Mouse (Mus musculus) ZHBTc4 (cell line): ENCODE measurements around the gene Wfikkn1.
"Not testable (repeated sequence)": the region's sequence is repeated elsewhere in the genome, so short reads cannot be mapped to it uniquely, and the experiment has no call there.

ENCODE experiments used
- DNase-seq: peaks from one replicate; pipeline ENCODE4 v3.0.0-alpha.2; 2011; ENCODE audit warnings: low read depth, low spot score

Wfikkn1 gene

DNA sequence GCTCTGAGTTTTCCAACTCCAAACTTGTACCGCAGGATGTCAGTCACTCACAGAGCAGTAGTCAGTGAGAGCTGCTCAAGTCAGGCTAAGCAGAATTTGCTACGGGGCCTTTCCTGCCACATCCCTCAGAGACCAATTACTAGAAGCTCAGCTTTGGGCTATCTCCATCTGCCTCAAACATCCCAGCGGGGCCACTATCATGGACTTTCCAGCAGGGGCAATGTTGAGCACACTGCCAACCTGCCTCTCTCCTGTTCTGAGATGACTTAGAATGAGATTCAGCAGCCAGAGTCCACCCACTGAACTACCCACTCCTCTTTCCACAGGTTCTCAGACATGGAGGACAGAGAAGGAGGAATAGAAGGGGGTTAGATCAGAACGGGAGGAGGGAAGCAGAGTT is 5.0 kb upstream of the Wfikkn1 start:
- peak; percentile 79 for DNase-seq

DNA sequence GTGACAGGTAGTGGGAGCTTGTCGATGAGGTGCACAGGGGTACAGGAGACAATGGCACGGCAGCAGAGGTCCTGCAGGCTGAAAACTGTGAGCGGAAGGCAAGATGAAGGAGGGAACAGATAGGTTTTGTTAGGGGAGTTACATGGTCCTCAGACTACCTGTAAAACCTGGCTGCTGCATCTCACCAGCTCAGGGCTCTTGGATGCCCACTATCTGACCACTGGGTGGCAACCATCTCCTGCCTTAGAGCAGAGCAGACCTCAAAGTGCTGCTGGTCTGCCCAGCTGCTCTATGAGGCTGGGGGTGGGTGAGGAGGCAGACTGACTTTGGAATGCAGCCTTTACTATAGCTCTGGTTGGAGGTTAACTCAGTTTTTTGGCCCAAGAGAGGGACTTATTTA is 3.2 kb upstream of the Wfikkn1 start:
- no peak for DNase-seq

DNA sequence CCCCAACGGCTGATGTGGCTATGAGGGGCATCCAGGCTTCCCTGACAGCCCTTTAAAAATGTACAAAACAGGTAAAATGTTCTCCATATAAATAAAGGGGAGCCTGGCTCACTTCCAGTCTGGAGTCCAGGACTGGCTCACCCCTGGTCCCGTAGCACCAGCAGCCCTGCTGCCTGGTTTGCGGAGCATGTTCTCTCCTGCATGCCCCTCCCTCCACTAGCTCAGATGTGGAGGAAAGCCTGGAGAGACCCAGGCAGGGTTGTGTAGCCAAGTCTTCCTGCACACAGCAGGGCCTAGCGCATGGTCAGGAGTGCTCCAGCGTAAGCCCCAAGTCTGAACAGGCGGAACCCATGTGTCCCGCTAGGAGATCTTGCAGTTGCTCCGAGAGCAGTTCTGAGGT is 2.6 kb upstream of the Wfikkn1 start:
- no peak for DNase-seq

DNA sequence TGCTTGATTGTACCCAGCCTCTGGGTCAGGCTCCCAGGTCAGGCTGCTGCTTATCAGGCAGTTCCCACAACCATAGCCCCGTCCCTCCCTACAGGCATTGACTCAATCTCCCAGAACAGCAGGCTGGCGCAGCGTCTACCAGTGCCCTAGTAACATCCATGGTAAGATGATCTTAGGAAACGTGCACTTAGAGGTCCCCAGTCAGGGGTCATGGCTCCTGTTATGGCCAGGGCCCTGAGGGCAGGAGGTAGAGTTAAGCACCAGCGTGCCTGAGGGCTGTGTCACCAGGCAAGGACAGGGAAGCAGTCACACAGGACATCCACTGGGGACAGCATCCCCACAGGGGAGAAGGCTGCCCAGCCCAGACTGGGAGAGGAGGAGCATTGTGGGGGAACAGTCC is 1.6 kb upstream of the Wfikkn1 start:
- DNase-seq = no peak

DNA sequence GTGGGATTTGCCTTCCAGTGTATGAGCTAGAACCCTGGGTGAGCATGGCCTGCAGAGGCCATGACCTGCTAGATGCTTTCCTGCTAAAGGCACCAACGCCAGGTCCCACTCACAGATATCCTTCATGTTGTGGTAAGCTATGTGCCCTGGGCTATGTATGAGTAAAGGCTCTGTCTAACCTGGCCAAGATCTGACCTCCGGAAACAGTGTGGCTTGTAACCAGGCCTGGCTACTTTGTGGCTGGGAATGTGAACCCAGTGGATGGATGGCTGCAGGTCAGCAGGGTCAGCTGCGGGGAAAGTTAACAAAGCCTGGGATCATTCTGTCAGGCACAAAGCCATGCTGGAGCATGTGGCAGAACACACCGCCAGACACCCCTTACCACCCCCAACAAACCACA is 1.0 kb upstream of the Wfikkn1 start:
- DNase-seq = no peak

DNA sequence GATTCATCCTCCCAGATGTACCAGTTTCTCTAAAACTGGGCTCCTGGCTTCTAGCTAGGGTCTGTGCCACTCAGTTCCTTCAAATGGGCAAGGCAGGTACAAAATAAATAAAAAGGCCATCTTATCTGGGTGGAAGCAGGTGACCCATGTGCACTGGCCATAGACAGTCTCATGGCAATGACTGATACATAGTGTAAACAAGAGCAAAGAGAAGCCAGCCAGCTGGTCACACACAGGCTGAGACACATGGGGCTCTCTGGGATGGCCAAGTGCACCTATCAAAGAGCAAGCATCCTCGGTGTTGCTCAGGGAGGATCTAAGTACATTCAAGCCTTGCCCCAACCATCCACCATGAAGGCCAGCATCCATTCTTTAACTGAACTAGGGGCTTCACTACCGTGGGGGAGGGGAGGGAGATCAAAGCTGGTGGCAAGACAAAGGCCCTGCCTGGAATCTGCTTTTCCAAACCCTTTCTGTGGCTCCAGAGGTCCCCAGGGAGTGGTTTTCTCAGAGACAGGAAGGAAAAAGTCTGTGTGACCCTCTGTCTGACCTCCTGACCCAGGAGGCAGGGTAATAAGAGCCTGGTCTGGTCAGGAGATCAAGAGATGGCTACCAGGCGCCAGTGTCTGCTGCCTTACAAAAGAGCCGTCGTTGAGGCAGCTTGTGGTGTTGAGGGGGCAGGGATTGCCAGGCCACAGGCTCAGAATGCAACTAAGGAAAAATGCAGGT is 419 bp upstream of the Wfikkn1 start:
- DNase-seq = peak; percentile 89

DNA sequence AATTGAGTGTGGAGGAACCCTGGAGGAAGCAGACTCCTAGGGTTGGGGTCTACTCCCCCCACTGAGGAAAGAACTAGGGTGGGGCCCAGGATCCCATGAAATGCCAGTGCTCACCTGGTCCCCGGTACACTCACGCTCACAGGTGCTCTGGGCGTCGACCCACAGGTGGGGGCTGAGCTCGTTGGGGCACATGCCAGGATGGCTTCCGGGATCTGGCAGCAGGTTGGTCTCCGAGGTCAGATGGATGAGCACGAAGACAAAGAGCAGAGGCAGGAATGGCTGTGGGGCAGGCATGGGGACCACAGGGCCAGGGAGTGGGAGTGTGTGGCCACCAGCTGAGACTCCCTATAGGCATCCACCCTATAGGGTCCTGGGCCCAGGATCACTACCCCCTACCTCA is 908 bp downstream of the Wfikkn1 start:
- DNase-seq = no peak

DNA sequence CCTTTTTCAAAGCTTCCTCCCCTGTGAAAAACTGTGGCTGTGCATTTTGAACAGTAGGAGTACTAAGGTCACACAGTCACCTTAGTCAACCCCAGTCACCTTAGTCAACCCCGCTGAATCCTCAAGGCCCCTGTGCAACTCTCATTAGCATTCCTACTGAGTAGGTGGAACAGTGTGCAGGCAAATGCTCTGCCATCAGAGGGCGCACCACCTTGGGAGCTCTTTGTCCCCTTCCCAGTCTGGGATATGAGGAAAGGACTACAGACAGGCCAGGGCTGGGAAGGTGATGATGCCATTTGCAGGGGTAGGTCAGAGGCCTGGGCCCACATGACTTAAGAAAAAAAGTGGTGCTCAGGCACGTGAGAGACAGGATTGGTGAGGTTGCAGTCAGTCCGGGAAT is 1.4 kb downstream of the Wfikkn1 start:
- peak; percentile 93 for DNase-seq

DNA sequence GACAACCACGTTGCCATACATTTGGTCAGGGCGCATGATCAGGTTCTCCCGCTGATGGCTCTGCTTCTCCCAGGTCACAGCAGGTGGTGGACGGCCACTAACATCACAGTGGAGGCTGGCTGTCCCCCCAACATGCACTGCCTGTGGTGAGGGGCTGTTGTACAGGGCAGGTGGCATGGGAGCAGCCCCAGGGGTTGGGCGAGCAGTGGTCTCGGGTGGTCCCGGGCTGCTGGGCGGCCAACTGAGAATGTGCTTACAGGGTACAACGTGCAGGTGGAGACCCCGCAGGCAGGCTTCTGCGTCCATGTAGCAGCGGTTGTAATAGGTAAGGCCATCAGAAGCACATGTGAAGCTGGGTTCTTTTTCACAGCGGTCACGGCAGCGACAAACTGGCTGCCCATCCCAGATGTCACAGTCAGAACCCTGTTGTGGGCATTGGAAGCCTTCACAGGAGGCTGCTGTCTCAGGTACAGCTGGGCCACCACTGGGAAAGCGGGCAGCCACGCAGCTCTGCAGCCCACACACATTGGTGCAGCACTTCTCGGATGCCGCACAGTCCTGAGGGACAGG is 2.0 kb downstream of the Wfikkn1 start:
- no peak for DNase-seq

DNA sequence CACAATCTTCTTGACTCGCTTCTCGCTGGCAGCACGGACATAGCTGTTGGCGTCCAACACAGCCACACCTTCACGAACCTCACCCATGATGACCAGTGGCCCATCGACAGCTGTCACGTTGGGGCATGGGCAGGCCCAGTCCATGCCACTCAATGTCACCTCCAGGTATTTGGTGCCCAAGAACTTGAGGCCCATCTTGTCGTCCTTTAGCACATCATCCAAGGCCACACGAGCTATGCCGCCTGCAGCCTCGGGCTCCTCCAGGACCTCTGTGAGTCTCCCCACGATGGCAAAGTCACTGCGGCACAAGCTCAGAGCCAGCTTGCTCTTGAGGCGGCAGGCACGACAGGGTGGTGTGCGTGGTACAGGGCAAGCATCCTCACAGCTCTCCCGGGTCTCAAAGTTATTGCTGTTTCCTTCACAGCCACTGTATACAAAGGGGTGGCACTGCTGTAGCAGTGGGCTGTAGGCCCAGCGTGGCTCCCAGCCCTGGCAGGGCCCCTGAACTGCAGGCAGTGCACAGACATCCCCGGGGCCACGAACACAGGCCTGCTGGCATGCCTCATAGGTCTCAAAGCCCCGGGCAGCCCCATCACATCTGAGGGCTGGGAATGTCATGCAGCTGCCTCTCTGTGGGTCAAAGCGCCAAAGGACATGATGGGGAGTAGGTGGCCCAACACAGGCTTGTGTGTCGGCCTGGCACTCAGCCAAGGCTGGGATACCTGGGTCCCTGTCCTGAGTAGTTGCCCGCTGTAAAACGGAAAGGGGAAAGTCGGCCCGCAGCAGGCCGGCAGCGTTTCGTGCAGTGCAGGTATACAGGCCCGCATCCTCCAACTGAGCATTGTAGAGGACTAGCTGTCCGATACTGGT is 2.7 kb downstream of the Wfikkn1 start:
- DNase-seq = no peak

DNA sequence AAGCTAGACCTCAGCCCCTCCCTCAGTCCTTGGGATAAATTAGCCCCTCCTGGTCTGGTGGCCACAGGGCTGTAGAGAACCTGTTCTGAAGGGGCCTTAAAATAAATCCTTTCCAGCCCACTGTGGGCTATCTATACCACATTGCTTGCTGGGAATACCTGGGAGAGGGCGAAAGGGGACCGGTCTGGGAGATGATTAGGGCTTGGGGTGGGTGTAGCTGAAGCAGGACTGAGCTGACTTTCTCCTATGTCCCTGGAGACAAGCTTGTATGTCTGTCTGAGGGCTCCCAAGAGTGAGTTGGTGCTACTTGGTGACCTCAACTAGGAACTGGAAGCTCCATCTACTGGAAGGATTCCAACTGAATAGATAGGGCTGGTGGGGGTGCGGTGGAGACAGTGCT is 3.6 kb downstream of the Wfikkn1 start:
- no peak for DNase-seq

DNA sequence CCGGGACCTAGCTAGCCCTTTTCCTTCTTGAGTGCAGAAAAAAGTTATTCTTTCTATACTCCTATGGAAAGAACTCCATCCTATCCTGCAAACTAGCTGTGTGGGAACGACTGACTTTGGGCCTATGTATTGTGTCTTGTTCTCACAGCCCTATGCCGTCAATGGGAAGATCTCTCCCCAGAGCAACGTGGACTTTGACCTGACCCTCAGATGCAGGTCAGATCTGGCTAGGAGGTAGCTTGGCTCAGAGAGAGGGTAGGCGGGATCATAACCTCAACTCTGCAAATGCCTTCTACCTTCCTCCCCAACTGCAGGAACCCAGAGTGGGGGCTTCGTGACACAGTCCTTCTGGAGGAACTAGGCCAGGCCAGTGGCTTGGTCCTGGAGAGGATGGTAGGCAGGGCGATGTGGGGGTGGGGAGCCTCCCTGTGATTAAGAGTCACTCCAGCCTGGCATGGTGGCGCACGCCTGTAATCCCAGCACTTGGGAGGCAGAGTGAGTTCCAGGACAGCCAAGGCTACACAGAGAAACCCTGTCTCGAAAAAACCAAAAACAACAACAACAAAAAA is 4.2 kb downstream of the Wfikkn1 start:
- no peak for DNase-seq

DNA sequence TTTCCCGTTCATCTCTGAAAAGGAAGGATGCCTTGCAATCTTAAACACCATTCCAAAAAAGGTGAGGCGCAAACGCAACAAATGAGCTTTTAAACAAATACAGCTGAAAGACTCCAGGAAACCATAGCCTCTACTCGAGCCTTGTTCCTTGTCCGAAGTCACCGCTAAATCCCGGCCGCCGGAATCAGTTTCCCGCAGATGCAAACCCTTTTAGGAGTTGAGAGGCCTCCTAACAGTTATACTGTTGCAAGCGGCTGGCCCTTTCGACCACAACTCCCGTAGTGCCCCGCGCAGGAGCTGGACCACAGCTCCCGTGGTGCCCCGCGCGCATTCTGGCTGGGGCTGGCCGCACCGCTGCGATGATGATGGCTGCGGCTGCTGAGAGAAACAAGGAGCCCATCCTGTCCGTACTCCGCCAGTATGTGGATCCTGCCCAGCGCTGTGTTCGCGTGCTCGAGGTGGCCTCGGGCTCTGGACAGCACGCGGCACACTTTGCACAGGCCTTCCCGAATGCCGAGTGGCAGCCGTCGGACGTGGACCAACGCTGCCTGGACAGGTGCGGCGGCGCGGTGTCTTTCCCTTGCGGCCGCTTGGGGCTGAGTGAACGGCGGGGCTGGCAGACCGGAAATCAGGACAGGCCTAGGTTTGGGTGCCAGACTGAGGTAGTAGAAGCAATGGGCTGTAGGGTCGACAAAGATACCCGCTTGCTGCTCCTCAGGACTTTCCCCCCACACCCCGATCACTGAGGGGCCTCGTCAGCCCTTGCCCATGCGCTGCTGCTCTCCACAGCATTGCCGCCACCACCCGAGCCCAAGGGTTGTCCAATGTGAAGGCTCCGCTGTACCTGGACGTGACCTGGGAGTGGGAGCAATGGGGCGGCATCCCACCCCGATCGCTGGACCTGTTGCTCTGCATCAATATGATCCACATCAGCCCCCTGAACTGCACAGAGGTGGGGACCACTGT is 5.2 kb downstream of the Wfikkn1 start:
- peak; percentile 81 for DNase-seq

DNA sequence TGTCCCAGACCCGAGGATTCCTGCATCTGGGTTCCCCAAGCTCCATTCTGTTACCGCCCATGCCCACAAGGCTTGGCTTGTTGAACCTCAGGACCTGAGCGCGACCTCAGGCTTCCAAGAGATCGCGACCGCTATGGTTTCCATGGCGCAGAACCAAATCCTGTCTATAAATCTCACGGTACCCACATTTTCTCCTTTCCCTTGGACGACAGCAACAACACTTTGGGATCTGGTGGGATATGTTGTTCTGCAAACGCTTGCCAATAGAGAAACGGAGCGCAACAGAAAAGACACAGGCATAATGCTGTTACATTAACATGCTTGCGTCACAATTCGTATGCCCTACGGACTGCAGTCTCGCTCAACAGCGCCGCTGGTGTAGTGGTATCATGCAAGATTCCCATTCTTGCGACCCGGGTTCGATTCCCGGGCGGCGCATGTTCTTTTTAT is 5.9 kb downstream of the Wfikkn1 start, which contains the start of gene Mettl26:
Mettl26 (plus strand) TSS at position 354 of the 450 bp plus-strand sequence.
- peak; percentile 90 for DNase-seq

DNA sequence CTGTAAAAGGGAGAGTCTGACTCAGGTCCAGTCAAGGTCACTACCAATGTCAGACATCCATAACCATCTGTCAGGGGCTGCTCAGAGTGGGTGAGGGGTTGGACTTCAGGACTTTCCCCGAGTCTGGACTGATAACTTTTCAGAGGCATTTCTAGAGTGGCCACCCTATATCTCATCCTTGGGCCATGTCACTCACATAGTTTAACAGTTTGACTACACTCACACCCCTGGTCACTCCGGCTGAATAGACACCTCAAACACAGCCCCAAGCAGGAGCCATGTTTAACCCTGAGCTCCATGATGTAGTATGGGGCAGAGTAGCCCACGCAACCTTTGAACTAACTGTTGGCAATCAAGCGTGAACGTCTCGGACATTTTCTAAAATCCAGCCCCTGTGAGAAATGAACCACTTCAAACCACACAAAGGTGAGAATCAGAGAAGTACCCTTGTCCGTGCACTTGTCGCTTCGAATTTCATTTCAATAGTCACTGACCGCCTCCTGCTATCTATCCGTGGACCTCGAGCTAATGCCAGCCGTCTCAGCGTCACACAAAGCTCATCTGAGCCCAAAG is 6.4 kb downstream of the Wfikkn1 start:
- no peak for DNase-seq

DNA sequence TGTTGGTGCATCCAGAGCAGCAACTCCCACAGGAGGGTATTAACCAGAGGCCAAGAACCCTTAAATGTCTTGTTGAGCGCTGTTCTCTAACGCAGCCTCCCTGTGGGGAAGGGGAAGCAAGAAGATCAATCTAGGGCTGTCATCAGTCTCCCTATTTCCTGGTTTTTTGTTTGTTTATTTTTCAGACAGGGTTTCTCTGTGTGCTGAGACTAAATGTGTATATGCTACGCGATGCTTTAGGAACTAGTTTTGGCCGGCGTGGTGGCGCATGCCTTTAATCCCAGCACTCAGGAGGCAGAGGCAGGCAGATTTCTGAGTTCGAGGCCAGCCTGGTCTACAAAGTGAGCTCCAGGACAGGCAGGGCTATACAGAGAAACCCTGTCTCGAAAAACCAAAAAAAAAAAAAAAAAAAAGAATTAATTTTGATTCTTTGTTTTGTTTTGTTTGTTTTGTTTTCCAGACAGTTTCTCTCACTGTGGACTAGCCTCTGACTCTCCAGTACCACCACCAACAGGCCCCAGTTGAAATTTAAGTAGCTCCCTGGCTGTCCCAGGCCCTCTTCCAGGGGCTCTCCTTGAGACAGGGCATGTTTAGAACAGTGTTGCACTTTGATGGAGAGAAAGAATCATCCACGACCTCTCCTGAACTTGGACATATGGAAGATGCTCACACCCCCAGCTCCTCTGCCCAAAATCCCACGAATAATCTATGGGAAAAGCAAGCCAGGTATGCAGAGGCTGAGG is 7.1 kb downstream of the Wfikkn1 start:
- DNase-seq = no peak

DNA sequence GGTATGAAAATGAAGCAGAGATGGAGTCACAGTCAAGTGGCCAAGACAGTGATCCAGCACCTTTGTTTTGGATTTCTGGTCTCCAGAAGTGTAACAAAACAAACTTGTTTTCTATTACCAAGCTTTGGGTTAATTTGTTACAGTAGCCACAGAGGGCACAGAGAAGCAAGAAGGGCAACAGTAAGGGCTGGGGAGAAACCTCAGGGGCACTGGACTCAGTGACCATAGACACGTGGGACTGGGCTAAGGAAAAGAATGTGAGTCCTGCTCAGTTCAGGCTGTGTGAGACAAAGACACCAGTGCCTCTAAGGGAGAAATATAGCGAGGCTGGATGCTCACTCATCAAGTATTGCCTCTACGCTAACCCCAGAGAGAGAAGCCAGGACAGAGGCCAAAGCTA is 8.0 kb downstream of the Wfikkn1 start:
- no peak for DNase-seq

DNA sequence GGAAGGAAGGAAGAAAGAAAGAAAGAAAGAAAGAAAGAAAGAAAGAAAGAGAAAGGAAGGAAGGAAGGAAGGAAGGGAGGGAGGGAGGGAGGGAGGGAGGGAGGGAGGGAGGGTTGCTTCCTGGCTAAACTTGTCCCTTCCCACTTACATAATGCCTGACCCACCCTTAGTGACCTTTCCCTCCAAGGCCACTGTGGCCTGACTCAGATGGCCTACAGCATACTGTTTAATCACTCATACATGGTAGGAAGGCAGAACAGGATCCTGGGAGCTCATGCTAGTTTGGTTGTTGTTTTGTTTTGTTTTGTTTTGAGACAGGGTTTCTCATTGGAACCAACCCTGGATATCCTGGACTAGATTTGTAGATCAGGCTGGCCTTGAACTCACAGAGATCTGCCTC is 9.1 kb downstream of the Wfikkn1 start:
- DNase-seq = not testable (repeated sequence)

DNA sequence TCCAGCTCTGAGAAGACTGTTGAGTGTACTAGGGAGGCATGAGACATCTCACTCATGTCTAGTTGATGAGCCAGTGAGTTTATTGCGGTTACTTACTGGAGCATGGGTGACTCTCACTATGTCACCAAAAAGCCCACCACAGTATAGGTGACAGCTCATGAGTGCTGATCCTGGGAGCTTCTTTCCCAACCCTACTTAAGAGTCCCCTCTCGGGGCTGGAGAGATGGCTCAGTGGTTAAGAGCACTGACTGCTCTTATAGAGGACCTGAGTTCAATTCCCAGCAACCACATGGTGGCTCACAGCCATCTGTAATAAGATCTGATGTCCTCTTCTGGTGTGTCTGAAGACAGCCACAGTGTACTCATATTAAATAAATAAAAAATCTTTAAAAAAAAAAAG is 10.7 kb downstream of the Wfikkn1 start:
- no peak for DNase-seq

DNA sequence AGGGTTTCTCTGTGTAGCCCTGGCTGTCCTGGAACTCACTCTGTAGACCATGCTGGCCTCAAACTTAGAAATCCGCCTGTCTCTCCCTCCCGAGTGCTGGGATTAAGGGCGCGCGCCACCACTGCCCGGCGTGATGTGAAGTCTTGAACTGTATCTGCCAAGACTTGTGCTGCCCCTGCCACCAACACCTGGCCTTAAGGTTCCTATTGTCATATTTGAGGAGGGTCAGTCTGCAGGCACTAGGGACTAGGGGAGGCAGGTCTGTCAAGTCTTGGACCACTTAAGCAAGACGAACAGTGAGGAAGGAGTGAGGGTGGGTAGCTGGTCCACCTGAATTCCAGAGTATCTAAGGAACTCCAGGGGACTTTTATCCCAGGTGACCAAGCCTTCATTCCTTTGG is 11.2 kb downstream of the Wfikkn1 start:
- DNase-seq = no peak
